Mouse (Mus musculus): ENCODE measurements around the gene Xab2.

Gene Xab2

GRCm38 (mm10) chr8:3621199-3621970 is at the start of gene Xab2, which contains the start of gene Pet100:
Xab2 (minus strand) TSS chr8:3621316.
Pet100 (plus strand) TSS chr8:3621548.
- DNase-seq (ENCODE audit: low spot score) = peak; percentile 99

GRCm38 (mm10) chr8:3670388-3670787 is 49.3 kb upstream of the Xab2 start:
- DNase-seq (ENCODE audit: low spot score) = peak; percentile 48

- DNase-seq (ENCODE audit: low spot score) = no peak
These were observed 44.4 kb upstream of the Xab2 start, which contains the start of gene Mcemp1 for GRCm38 (mm10) chr8:3665507-3665906. Mcemp1 (plus strand) TSS chr8:3665754.

GRCm38 (mm10) chr8:3664405-3664804 is 43.3 kb upstream of the Xab2 start:
- peak; percentile 42 for DNase-seq (ENCODE audit: low spot score)

- DNase-seq (ENCODE audit: low spot score) = peak; percentile 43
These were observed 39.8 kb upstream of the Xab2 start for GRCm38 (mm10) chr8:3660889-3661288.

- DNase-seq (ENCODE audit: low spot score) = no peak
These were observed 35.7 kb upstream of the Xab2 start for GRCm38 (mm10) chr8:3656725-3657381.

GRCm38 (mm10) chr8:3655526-3655925 is 34.4 kb upstream of the Xab2 start, which contains the start of gene Retn:
Retn (plus strand) TSS chr8:3655770.
- no peak for DNase-seq (ENCODE audit: low spot score)

- no peak for DNase-seq (ENCODE audit: low spot score)
These were observed 33.8 kb upstream of the Xab2 start for GRCm38 (mm10) chr8:3654726-3655508.

- no peak for DNase-seq (ENCODE audit: low spot score)
These were observed 31.7 kb upstream of the Xab2 start for GRCm38 (mm10) chr8:3652845-3653244.

- DNase-seq (ENCODE audit: low spot score) = no peak
These were observed 27.9 kb upstream of the Xab2 start for GRCm38 (mm10) chr8:3648990-3649389.

- DNase-seq (ENCODE audit: low spot score) = peak; percentile 38
These were observed 27.2 kb upstream of the Xab2 start for GRCm38 (mm10) chr8:3648268-3648667.

- no peak for DNase-seq (ENCODE audit: low spot score)
These were observed 26.4 kb upstream of the Xab2 start for GRCm38 (mm10) chr8:3647561-3647960.

GRCm38 (mm10) chr8:3646824-3647531 is 25.9 kb upstream of the Xab2 start:
- peak; percentile 33 for DNase-seq (ENCODE audit: low spot score)

GRCm38 (mm10) chr8:3645804-3646203 is 24.7 kb upstream of the Xab2 start:
- peak; percentile 81 for DNase-seq (ENCODE audit: low spot score)

GRCm38 (mm10) chr8:3631478-3631875 is 10.4 kb upstream of the Xab2 start:
- peak; percentile 47 for DNase-seq (ENCODE audit: low spot score)

- DNase-seq (ENCODE audit: low spot score) = peak; percentile 85
These were observed 9.7 kb upstream of the Xab2 start, which contains the start of gene Stxbp2 for GRCm38 (mm10) chr8:3630647-3631477. Stxbp2 (plus strand) TSS chr8:3630955.

GRCm38 (mm10) chr8:3628014-3628413 is 6.9 kb upstream of the Xab2 start:
- peak; percentile 24 for DNase-seq (ENCODE audit: low spot score)

- no peak for DNase-seq (ENCODE audit: low spot score)
These were observed 5.9 kb upstream of the Xab2 start for GRCm38 (mm10) chr8:3626971-3627370.

GRCm38 (mm10) chr8:3625445-3625844 is 4.3 kb upstream of the Xab2 start, which contains the start of gene Pcp2:
Pcp2 (minus strand) TSS chr8:3625545.
- DNase-seq (ENCODE audit: low spot score) = no peak

- no peak for DNase-seq (ENCODE audit: low spot score)
These were observed 1.0 kb upstream of the Xab2 start for GRCm38 (mm10) chr8:3622119-3622518.

- DNase-seq (ENCODE audit: low spot score) = peak; percentile 60
These were observed 11.3 kb downstream of the Xab2 start for GRCm38 (mm10) chr8:3609816-3610150.

Measured in lung, postnatal 25 days (tissue).